Mouse (Mus musculus): ENCODE results near the gene Elmsan1.
"Not testable (repeated sequence)": the region's sequence is repeated elsewhere in the genome, so short reads cannot be mapped to it uniquely, and the experiment has no call there.

Gene Elmsan1

DNA sequence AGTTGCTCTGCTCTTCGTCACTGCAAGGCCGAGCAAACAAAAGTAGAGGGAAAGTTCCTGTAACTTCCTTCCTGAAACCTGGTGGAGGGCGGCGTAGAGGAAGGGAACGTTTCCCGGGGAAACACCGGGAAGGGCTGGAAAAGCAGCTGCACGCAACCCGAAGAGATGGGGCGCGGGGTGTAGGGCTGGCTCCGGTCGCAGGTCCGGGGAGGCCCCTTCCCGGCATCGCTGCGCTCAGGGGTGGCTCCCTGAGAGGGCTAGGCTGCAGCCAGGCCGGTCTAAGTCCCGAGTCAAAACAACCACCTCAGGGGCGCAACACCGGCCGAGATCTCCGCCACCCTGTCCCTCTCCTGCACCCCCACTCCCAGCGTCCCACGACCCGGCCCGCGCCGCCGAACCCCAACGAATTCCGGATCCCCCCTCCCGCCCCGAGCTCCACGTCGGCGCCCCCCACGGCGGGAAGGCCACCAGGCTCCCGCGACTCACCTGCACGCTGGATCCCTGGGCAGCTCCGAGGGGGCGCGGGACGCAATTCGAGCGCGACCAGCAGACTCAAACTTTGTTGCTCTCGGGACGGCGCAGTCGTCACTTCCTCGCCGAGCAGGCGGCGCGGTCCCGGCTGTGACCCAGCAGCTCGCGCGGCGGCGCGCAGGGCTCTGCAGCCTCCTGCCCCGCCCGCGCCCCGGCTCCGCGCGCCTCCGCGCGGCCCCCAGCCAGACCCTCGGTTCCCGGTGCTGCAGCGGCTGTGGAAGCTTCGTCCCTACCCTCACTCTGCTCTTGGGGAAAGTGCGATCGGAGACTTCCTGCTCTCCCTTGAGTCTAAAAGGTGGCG is at the start of gene Elmsan1:
Elmsan1 (minus strand) TSS at position 593 of the 832 bp plus-strand sequence.
- peak; percentile 45; the same call in 1 of the 2 replicates for ATAC-seq (ENCODE audit: low TSS enrichment)

DNA sequence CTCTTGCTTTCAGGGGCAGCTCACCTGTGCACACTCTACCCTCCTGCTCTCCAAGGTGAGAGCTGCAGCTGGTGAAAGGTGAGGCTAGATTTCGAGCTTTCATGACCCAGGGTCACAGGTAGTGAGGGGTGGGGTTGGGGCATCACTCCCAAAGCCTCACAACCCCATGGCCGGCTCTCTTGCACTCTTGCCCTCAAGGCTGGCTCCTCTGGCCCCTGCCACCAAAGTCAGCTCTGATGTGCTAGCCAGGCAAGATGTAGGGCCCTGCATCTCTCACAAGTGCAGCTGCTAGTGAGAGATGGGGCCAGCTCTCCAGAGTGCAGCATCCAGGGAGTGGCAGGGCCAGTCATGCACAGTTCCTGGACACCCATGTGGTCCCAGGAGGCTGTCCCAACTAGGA is 48.6 kb upstream of the Elmsan1 start:
- no peak for ATAC-seq (ENCODE audit: low TSS enrichment)

DNA sequence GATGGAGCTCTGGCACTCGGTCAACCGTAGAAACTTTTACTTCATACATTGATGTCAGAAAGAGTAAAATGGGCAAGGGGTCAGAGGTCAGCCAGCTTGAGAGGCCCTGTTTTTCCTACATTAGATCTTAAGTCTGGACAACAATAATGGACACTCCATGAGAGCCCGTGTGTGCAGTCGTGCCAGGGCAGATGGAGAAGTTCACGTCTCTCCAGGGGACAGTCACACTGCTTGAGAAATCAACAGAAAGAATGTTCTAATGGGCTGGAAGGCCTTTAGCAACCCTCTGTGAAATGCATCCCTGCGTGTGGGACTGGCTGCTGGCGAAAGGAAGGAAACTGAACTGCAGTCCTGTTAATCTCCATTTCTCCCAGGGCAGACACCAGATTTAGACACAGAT is 41.7 kb upstream of the Elmsan1 start:
- no peak for ATAC-seq (ENCODE audit: low TSS enrichment)

DNA sequence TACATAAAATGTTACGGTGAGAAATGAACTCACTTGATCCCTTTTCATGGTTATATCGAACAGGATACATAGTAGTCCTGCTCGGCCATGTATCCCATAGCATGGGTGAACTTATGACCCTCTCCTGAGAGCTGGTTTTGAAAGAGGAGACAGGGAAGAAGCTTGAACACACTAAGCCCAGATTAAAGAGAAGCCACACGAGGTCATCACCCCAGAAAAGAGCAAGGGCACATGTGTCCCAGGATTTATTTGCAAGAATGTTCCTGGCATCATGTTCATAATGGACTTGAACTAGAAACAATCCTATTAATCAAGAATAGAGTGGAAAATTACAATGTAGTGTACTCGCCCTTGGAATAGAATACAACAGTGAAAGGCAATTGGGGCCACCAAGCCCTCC is 36.2 kb upstream of the Elmsan1 start:
- ATAC-seq (ENCODE audit: low TSS enrichment) = no peak

DNA sequence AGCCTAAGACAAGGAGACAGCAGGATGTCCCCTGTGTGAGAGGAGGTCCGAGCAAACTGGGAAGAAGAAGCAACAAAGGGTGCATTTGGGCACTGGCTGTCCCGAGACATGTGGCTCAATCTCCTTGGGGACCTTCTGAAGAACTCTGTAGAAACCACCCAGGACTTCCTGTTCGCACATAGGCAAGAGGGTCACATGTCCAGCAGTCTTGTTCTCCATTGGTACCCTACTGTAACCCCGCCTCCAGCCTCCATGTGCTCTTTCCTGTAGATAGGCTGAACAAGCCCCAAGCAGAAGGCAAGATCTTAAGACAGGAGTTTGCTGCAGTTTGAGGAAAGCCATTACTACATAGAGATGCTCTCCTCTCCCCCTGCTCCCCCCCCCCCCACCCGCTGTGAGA is 34.1 kb upstream of the Elmsan1 start:
- ATAC-seq (ENCODE audit: low TSS enrichment) = no peak

DNA sequence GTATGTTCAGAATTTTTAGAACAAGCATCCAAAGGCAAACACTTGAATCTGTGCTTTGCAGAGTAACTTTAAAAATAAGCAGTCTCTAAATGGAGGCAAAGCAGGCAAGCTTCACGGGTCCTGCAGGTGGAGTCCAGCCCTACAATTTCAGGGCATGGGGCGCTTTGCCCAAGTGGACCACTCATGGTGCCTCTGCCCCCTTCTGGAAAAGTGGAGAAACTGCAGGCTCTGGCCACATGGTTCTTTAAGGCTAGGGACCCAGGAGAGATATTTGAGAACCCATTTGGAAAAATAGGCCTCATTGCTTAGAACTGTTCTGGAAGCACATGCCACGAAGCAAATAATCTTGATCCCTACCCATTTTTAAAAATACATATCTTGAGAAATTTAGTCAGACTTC is 30.5 kb upstream of the Elmsan1 start:
- peak; percentile 59; the same call in 1 of the 2 replicates for ATAC-seq (ENCODE audit: low TSS enrichment)

DNA sequence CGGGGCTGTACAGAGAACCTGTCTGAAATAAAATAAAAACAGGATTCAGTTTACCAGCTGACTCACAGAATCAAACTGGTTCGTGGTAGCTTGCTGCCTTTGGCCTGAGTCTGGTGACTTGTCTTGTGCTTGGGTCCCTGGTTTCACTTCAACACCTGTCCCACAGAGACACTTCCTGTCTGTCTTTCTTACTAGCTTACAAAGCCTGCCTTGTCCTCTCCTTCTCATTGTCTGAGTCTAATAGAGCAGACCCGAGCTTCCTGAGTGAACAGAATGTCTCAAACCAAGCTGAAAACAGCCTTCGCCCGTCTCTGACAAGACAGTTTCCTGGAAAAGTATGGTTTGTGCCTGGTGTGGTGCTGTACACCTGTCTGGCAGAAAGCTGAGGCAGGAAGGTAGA is 27.0 kb upstream of the Elmsan1 start:
- ATAC-seq (ENCODE audit: low TSS enrichment) = no peak

DNA sequence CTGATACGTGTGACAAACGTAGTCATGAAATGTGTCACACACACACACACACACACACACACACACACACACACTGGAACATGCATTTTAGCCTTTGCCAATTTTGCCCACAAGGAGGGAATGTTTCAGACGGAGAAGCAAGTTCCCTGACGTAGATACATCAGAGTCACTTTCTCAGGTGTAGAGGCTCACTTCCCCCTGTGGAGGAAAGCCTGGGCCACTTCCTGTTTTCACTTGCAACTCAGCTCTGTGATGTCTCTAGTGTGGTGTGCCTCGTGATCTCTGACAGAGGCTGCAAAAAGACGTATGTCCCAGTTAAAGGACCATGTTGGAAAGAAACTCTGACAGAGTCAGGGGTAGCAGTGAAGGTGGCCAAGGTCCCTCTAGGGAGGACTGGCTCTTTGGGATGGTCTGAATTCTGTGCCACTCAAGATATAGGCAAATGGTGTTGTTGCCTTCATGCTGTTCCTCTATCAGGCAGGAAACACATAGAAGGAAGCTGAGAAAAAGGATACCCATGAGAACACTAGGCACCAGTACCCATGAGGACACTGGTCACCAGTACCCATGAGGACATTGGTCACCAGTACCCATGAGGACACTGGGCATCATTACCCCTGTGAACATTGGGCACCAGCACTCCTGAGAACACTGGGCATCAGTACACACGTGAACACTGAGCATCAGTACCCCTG is 24.5 kb upstream of the Elmsan1 start:
- no peak for ATAC-seq (ENCODE audit: low TSS enrichment)

DNA sequence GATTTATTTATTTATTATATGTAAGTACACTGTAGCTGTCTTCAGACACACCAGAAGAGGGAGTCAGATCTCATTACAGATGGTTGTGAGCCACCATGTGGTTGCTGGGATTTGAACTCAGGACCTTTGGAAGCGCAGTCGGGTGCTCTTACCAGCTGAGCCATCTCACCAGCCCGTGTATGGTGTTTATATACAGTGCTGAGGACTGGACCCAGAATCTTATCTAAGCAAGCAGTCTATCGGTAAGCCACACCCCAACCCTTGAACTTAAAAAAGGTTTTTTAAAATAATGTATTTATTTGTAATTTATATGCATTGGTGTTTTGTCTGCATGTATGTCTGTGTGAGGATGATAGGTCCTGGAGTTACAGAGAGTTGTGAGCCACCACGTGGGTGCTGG is 18.4 kb upstream of the Elmsan1 start:
- not testable (repeated sequence) for ATAC-seq (ENCODE audit: low TSS enrichment)

DNA sequence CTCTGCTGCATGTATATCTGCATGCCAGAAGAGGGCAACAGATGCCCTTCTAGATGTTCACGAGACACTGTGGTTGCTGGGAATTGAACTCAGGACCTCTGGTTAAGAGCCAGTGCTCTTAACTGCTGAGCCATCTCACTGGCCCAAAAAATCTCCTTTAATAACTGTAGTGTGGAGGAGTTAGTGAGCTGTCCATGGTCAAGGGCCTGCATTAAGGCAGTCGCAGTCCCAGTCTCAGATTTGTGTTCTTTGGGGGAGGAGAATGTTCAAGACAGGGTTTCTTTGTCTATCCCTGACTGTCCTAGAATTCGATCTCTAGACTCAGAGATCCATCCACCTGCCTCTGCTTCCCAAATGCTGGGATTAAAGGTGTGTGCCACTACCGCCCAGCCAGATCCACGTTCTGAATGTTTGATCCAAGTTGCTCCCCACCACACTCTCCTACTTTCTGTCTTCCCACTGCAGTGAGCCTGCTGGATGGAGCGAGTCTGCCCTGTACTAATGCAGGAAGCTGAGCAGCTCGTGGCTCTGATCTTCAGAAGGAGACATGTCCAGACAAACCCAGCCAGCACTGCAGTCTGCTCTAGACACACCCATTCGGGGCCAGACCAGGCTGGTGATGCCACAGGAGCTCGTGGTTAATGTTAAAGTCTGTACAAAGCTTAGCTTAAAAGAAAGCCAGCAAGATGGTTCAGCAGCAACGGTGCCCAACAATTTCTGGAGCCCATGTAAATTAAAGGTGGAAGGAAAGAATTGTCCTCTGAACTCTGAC is 17.5 kb upstream of the Elmsan1 start:
- ATAC-seq (ENCODE audit: low TSS enrichment) = no peak

DNA sequence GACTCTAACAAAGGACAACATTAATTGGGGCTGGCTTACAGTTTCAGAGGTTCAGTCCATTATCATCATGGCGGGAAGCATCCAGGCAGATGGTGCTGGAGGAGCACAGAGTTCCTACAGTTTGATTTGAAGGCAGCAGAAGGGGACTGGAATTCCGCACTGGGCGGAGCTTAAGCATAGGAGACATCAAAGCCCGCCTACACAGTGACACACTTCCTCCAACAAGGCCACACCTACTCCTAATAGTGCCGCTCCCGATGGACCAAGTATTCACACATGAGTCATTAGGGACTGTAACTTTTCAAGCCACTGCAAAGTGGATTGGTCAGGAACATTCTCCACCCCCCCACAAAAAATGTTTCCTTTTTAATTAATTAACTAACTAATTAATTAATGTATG is 16.9 kb upstream of the Elmsan1 start:
- no peak for ATAC-seq (ENCODE audit: low TSS enrichment)

DNA sequence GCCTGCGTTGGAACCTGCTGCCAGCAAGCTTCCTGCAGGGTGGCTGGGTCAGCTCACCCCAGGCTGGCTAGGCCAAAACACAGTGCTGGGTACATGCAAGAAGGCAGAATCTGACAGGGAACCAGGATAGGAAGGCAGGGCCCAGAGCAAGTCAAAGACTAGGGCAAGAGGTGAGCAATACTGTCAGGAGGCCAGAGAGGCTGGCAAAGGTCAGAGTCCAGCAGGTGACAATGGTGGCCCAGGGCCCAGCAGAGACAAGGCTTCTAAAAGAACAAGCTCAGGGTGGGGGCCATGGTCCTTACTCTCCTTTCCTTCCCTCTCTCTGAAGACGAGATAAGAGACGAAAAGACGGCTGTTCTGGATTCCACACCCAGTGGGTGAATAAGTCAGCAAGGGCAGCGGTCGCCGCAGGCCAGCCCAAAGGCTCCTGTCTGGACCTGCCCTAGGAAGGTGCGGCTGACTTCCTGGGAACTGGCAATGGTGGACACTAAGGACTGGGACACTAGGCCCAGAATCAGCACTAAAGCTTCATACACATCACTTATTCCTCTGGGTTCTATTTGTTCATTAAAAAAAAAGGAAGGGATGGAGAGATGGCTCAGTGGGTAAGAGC is 14.9 kb upstream of the Elmsan1 start:
- ATAC-seq (ENCODE audit: low TSS enrichment) = no peak

DNA sequence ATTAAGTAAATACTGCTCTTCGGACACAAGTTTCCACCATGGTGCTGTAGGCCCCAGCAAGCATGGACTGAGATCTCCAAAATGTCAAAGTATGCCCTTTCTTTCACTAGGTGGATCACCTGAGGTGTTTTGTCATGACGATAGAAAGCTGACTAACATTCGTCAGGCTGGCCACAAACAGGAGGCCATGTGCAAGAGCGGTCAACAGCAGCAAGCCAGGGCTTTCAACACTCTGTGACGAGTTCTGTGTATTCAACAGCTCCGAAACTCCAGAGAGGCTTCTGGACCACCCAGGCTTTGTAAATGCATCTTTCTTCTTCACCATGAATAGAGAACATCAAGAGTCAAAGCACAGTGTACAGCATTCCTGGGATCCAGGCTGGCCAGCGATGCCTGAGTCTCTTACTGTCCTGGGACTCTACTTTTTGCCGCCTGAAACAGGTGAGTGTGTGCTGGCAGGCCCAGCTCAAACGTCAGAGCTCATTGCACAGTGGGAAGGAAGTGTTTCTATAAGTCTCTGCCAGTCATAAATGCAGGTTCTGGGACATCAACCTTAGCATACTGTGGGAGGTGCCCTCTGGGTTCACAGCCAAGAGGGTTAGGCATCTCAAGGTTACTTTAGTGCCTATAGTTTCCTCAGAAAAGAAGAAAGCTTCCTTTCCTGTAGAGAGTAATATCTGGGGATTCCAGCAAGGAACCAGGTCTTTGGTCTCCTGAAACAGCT is 7.6 kb upstream of the Elmsan1 start:
- no peak for ATAC-seq (ENCODE audit: low TSS enrichment)

DNA sequence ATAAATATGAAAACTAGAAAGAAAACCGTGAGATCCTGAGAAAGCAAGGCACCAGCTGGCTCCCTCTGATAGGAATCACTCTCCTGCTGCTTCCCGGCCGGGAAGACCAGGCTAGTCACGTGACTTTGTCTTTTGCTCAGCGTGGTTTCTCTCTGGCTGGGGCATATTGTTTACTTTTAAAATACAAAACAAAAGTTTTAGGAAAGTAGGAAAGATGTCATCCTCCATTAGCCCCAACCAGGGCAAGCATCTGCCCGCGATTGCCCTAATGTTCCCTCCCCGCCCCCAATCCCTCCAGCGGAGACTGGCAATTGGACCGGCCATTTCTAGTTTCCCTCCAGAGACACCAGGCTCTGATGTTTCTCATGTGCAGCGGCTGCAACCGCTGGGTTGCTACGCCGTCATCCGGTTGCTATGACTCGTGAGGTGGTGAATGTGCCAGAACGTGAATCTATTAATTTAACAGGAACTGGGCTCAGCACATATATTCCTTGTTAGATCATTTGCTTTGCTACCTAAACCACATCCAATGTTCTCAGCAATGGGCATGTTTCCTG is 3.8 kb upstream of the Elmsan1 start:
- ATAC-seq (ENCODE audit: low TSS enrichment) = peak; percentile 36; the same call in 1 of the 2 replicates

DNA sequence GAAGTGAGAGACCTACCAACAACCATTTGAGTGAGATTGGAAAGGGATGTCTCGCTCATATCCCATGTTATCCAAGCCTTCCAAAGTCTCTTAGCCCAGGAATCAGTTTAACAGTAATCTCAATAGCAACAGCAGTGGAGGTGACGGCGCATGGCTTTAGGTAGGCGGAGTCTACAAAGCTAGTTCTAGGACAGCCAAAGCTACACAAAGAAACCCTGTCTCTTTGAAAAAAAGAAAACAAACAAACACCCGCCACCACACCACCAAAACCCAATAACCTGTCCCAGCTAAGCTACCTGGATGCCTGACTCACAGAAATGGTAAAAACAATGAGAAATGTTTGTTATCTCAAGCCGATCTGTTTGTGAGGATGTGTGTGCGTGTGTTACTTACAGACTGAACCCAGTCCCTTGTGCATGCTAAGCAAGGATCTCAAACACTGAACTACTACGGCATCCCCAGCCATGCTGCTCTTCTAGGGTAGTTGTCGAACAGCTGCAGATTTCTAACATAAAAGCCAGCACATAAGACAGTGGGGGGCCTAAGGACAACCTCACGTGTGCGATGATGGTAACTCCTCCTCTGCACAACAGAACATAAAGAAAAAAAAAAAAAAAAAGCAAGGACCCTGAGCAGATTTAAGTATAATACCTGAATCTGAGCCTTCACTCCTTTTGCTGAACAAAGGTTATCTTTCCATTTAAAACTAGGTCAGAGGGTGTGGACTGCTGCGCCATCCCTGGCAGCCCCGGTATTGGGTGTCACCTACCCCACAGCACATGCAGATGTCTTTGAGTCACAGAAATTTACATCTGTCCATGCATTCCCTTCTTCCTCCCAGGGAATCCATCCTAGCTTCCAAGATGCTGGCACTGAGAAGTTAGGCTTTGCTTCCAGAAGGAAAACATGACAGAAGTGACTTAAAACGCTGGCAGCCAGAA is 2.5 kb upstream of the Elmsan1 start:
- ATAC-seq (ENCODE audit: low TSS enrichment) = no peak

DNA sequence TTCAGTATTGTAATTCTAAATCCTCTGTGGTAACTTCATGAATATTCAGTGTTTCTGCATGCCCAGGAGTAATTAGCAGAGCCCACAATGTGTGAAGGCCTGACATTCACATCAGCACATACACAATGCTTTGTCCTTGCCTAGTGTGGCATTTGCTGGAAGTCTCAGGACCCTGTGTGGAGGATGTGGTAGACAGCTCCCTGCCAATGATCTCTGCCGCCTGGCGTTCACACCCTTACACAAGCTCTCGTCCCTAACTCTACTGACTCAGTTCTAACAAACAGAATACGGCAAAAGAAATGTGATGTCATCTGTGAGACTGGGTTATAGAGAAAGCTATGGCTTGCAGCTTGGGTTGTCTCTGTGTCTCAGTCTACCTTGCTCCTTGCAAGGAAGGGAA is 1.8 kb upstream of the Elmsan1 start:
- ATAC-seq (ENCODE audit: low TSS enrichment) = no peak

DNA sequence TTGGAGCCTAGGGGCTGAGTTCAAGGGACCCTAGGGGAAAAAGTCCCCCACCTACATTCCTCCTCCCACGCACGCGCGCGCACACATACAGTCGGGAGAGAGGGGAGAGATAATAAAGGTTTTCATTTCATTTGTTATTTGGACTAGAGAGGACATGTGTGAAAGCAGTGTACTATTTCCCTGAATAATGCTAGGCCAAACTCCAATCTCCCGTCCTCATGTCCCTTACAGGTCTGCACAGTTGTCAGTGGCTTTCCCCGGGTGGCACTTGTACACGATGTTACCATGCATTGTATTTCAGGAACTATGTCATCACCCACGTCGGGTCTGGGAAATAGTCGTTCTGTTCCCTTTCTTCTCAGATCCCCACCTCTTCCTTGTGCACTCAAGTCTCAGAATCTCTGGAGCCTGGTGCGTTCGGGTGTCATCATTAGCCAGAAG is 460 bp upstream of the Elmsan1 start:
- no peak for ATAC-seq (ENCODE audit: low TSS enrichment)

DNA sequence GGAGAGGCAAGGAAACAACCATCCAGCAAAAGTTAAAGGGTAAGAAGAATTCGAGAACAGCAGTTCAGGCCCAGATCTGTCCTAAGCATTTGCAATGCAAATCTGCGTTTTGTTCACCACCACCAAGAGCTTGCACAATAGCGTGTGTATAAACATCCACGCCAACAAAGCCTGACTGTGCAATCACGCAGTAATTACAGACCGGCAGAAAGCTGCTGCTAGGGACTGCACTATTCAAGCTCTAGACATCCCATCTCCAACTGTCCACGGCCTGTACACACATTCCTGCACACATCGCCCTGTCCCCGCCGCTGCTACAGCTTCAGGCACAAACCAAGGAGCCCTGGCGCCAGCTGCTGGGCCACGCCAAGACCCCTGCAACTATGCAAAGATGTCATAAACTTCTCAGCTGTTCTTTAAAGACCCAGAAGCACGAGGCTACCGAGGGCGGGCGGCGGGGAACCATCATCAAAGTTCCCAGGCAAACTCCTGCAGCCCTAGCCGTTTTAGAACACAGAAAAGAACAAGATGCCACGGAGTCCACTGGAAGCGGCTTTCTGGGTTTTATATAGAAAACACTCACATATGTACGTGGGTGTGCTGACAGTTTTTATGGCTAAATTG is 1.1 kb downstream of the Elmsan1 start:
- peak; percentile 47 for ATAC-seq (ENCODE audit: low TSS enrichment)

DNA sequence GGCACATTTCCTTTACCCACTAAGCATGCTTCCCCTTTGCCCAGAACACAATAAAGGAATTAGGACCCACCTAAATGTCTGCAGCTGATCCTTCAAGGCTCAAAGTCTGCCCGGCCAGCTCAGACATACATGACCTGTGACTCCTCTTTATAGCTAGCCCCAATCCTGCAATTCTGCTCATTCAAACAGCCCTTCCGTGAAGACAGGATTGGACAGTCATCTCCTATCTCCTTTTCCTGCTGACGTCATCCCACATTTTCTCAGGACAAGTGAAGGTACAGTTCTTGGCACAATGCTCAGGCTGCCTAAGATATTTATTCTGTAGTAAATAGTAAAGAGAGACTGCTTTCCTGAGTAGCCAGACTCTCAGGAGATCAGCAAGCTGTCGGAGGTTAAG is 1.6 kb downstream of the Elmsan1 start:
- ATAC-seq (ENCODE audit: low TSS enrichment) = peak; percentile 21; the same call in 1 of the 2 replicates
